In the genomic region with DNA sequence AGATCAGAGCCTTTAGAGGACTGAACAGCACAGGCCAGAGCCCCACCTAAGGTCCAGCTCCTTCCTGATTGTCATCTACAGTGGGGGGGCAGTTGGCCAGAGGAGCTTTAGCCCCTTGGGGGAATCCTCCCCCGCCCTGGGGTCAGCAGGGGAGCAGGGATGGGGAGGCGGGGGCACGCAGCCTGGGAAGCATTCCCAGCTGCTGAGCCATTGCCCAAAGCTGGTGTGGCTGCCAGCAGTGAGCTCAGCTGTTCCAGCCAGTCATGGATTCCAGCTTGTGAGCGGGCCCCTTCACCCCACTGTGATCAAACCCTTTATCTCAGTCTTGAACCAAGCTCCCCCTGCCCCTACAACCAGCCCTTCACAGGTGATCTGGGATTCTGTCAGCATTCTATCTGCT, we compare ENCODE assay signal across 15 mouse cellular contexts. TPM values are rescaled to one million over a fixed set of nuclear protein-coding genes. Genes with fewer than 3 reads are reported as not detected.
DNase-seq lines count a peak whose midpoint lies in the region; ATAC-seq and TF ChIP-seq lines count a peak whose summit lies in the region.
"Had no signal": no experiment of that assay in that cellular context is flagged by ENCODE, and none has a peak within 500 bp of the region (broad histone marks: within the 10 kb centered on the region; RNA-seq: fewer than 3 reads in every experiment).

No protein-coding gene starts in this region.

- H3K79me3 ChIP-seq in C2C12 (ENCODE audit: low read depth): peaks cover 15% of the 10 kb centered on the region

- H3K9ac ChIP-seq in hindbrain, postnatal 0 days (replicated peaks; ENCODE audit: low read length): no peak overlapping the region
- no peak overlapping the region for H3K9ac ChIP-seq in hindbrain, embryonic 11.5 days (ENCODE audit: low read depth, low read length)
- H3K9ac ChIP-seq in midbrain, embryonic 15.5 days: no peak overlapping the region
- H3K9ac ChIP-seq: limb, embryonic 15.5 days had no signal

- 0 out of 2 replicates have a peak, but pooled peaks cover under 1% of the 10 kb centered on the region for H3K27me3 ChIP-seq in hindbrain, postnatal 0 days (ENCODE audit: insufficient read depth, low read length)
- peaks cover 5% of the 10 kb centered on the region for H3K27me3 ChIP-seq in hindbrain, embryonic 11.5 days (ENCODE audit: control insufficient read depth, insufficient read depth, low read length)
- H3K27me3 ChIP-seq in C2C12 (ENCODE audit: control insufficient read depth, insufficient read depth, insufficient read length): no peaks in the 10 kb centered on the region
- H3K27me3 ChIP-seq in midbrain, embryonic 15.5 days (replicated peaks): peaks cover 12% of the 10 kb centered on the region

- peaks cover 35% of the 10 kb centered on the region for H3K79me2 ChIP-seq in C2C12 (ENCODE audit: control insufficient read depth, insufficient read depth)

- ATAC-seq in hindbrain, postnatal 0 days: no peak
- ATAC-seq in hindbrain, embryonic 11.5 days (ENCODE audit: low FRiP score): no peak
- ATAC-seq in midbrain, embryonic 15.5 days (replicated peaks): no peak

- no peaks in the 10 kb centered on the region for H3K36me3 ChIP-seq in hindbrain, postnatal 0 days (ENCODE audit: insufficient read depth, low read length)
- no peaks in the 10 kb centered on the region for H3K36me3 ChIP-seq in hindbrain, embryonic 11.5 days (ENCODE audit: control insufficient read depth, insufficient read depth, low read length)
- peaks cover 58% of the 10 kb centered on the region for H3K36me3 ChIP-seq in C2C12 (ENCODE audit: control insufficient read depth, insufficient read depth)
- H3K36me3 ChIP-seq in midbrain, embryonic 15.5 days (replicated peaks): no peaks in the 10 kb centered on the region

- WGBS in hindbrain, postnatal 0 days: 36% methylated on average over 4 of the region's 4 CpGs
- WGBS in hindbrain, embryonic 11.5 days: 75% methylated on average over 4 of the region's 4 CpGs
- WGBS in midbrain, embryonic 15.5 days: 78% methylated on average over 4 of the region's 4 CpGs

- H3ac ChIP-seq in C2C12 (ENCODE audit: control insufficient read depth, insufficient read length, low read depth): no peak overlapping the region

- peaks cover 11% of the 10 kb centered on the region; the same call in 1 of the 2 replicates for H3K4me1 ChIP-seq in hindbrain, postnatal 0 days (ENCODE audit: insufficient read depth, low read length)
- peaks cover 15% of the 10 kb centered on the region for H3K4me1 ChIP-seq in hindbrain, embryonic 11.5 days (replicated peaks; ENCODE audit: control insufficient read depth, insufficient read depth, low read length)
- H3K4me1 ChIP-seq in midbrain, embryonic 15.5 days: peaks cover 21% of the 10 kb centered on the region

- no peaks in the 10 kb centered on the region for H3K9me3 ChIP-seq in hindbrain, postnatal 0 days (ENCODE audit: low read length)
- no peaks in the 10 kb centered on the region for H3K9me3 ChIP-seq in hindbrain, embryonic 11.5 days (ENCODE audit: control insufficient read depth, low read length)
- H3K9me3 ChIP-seq in midbrain, embryonic 15.5 days: no peaks in the 10 kb centered on the region
- H3K9me3 ChIP-seq: limb, embryonic 15.5 days had no signal

- no peak for TF ChIP-seq CTCF in hindbrain, postnatal 0 days (IDR thresholded peaks at IDR 0.05; ENCODE audit: low read depth)
- no peak for TF ChIP-seq CTCF in C2C12 (IDR thresholded peaks at IDR 0.05; ENCODE audit: control insufficient read depth, insufficient read depth, insufficient read length)

- no peak overlapping the region for H3K27ac ChIP-seq in hindbrain, postnatal 0 days
- no peak overlapping the region for H3K27ac ChIP-seq in hindbrain, embryonic 11.5 days (ENCODE audit: low read depth, low read length)
- no peak overlapping the region for H3K27ac ChIP-seq in midbrain, embryonic 15.5 days

- H3K4me2 ChIP-seq in hindbrain, postnatal 0 days (ENCODE audit: low read depth, low read length): no peak overlapping the region
- H3K4me2 ChIP-seq in hindbrain, embryonic 11.5 days (replicated peaks; ENCODE audit: low read depth, low read length): no peak overlapping the region
- no peak overlapping the region for H3K4me2 ChIP-seq in midbrain, embryonic 15.5 days
- H3K4me2 ChIP-seq: limb, embryonic 15.5 days had no signal

- H3K4me3 ChIP-seq in hindbrain, postnatal 0 days (ENCODE audit: low read length): no peak overlapping the region
- H3K4me3 ChIP-seq in hindbrain, embryonic 11.5 days (ENCODE audit: low read depth, low read length): no peak overlapping the region
- no peak overlapping the region for H3K4me3 ChIP-seq in C2C12 (ENCODE audit: insufficient read depth, poor library complexity, severe bottlenecking)
- H3K4me3 ChIP-seq in midbrain, embryonic 15.5 days: no peak overlapping the region
- H3K4me3 ChIP-seq: limb, embryonic 15.5 days had no signal

- peak; percentile 18 for DNase-seq in hindbrain, postnatal 0 days (ENCODE audit: low spot score)
- no peak for DNase-seq in hindbrain, embryonic 11.5 days (ENCODE audit: low spot score)
- DNase-seq in 3T3-L1 (ENCODE audit: low read depth, low spot score): peak; percentile 37
- DNase-seq in gastrocnemius, postnatal 25 days: peak; percentile 76
- no peak for DNase-seq in lung, adult 18-20 months
- DNase-seq: adrenal gland, adult 2 months; cerebellum, adult 8-10 months; kidney, postnatal 10 days; lung, adult 2 months had no signal

TF ChIP-seq in C2C12, 6 proteins besides CTCF, POLR2A, EP300 and RAD21:
- TF ChIP-seq MYOD1 (IDR thresholded peaks at IDR 0.05; ENCODE audit: control insufficient read depth, insufficient read length, low read depth) (peak; percentile 99), CEBPB (IDR thresholded peaks at IDR 0.05; ENCODE audit: low read depth) (no peak)

RNA-seq across cellular contexts. Expression of gene Flnc, which starts 6.2 kb away (rescaled TPM):
- 17.6 and 19.4 TPM in 2 replicates for total RNA-seq in hindbrain, postnatal 0 days (2014; rRNA removed)
- 1.8 TPM in 2 replicates for polyA plus RNA-seq in hindbrain, postnatal 0 days (2015; fragmentation: Nextera tagmentation; extraction: Ambion mirVana)
- 2.5 and 2.9 TPM in 2 replicates for polyA plus RNA-seq in hindbrain, embryonic 11.5 days (2014; fragmentation: Nextera tagmentation; extraction: Ambion mirVana)
- 51.0 TPM for polyA plus RNA-seq in C2C12 (2012; fragmentation: generic; extraction: Trizol)
- total RNA-seq in gastrocnemius, postnatal 25 days (2021): 100 to 1,000 TPM; 420 to 954 TPM
- 3.3 and 3.4 TPM in 2 replicates for polyA plus RNA-seq in midbrain, embryonic 15.5 days (2015; fragmentation: Nextera tagmentation; extraction: Ambion mirVana)
- total RNA-seq: hematopoietic stem cell, adult 5-6 weeks; megakaryocyte, adult 5-6 weeks had no signal

RNA-seq across cellular contexts. Expression of gene Atp6v1f, which starts 28.3 kb away (rescaled TPM):
- 229 and 240 TPM in 2 replicates for total RNA-seq in hindbrain, postnatal 0 days (2014; rRNA removed)
- 371 and 385 TPM in 2 replicates for polyA plus RNA-seq in hindbrain, postnatal 0 days (2015; fragmentation: Nextera tagmentation; extraction: Ambion mirVana)
- polyA plus RNA-seq in hindbrain, embryonic 11.5 days (2014; fragmentation: Nextera tagmentation; extraction: Ambion mirVana): 209 and 215 TPM in 2 replicates
- 210 TPM for polyA plus RNA-seq in C2C12 (2012; fragmentation: generic; extraction: Trizol)
- total RNA-seq in gastrocnemius, postnatal 25 days (2021): 100 to 1,000 TPM in 1 of 2 experiments, 10 to 100 TPM in 1; 90.2 to 102 TPM
- polyA plus RNA-seq in midbrain, embryonic 15.5 days (2015; fragmentation: Nextera tagmentation; extraction: Ambion mirVana): 342 and 365 TPM in 2 replicates

RNA-seq across cellular contexts. Expression of gene Atp6v1fnb, which starts 32.0 kb away (rescaled TPM):
- total RNA-seq in hindbrain, postnatal 0 days (2014; rRNA removed): 0.47 TPM in 1 of 2 replicates, not detected in the other
- 0.59 TPM in 1 of 2 replicates, not detected in the other for polyA plus RNA-seq in hindbrain, postnatal 0 days (2015; fragmentation: Nextera tagmentation; extraction: Ambion mirVana)
- polyA plus RNA-seq in hindbrain, embryonic 11.5 days (2014; fragmentation: Nextera tagmentation; extraction: Ambion mirVana): not detected in 2 replicates
- not detected for polyA plus RNA-seq in C2C12 (2012; fragmentation: generic; extraction: Trizol)
- total RNA-seq in gastrocnemius, postnatal 25 days (2021): not detected
- polyA plus RNA-seq in midbrain, embryonic 15.5 days (2015; fragmentation: Nextera tagmentation; extraction: Ambion mirVana): 0.27 and 1.0 TPM in 2 replicates
- polyA plus RNA-seq: adrenal gland, adult 2 months; limb, embryonic 15.5 days had no signal

RNA-seq across cellular contexts. Expression of gene Ccdc136, which starts 43.1 kb away (rescaled TPM):
- 58.1 and 79.4 TPM in 2 replicates for total RNA-seq in hindbrain, postnatal 0 days (2014; rRNA removed)
- polyA plus RNA-seq in hindbrain, postnatal 0 days (2015; fragmentation: Nextera tagmentation; extraction: Ambion mirVana): 56.4 and 62.0 TPM in 2 replicates
- 25.4 and 27.0 TPM in 2 replicates for polyA plus RNA-seq in hindbrain, embryonic 11.5 days (2014; fragmentation: Nextera tagmentation; extraction: Ambion mirVana)
- polyA plus RNA-seq in C2C12 (2012; fragmentation: generic; extraction: Trizol): 8.1 TPM
- total RNA-seq in gastrocnemius, postnatal 25 days (2021): 10 to 100 TPM in 1 of 2 experiments, 1 to 10 TPM in 1; 8.0 to 14.1 TPM
- polyA plus RNA-seq in midbrain, embryonic 15.5 days (2015; fragmentation: Nextera tagmentation; extraction: Ambion mirVana): 36.9 and 40.5 TPM in 2 replicates

RNA-seq across cellular contexts. Expression of gene Opn1sw, which starts 51.0 kb away (rescaled TPM):
- total RNA-seq in hindbrain, postnatal 0 days (2014; rRNA removed): 2.2 TPM in 1 of 2 replicates, not detected in the other
- 0.44 and 0.63 TPM in 2 replicates for polyA plus RNA-seq in hindbrain, postnatal 0 days (2015; fragmentation: Nextera tagmentation; extraction: Ambion mirVana)
- 0.10 and 0.31 TPM in 2 replicates for polyA plus RNA-seq in hindbrain, embryonic 11.5 days (2014; fragmentation: Nextera tagmentation; extraction: Ambion mirVana)
- 0.06 TPM for polyA plus RNA-seq in C2C12 (2012; fragmentation: generic; extraction: Trizol)
- under 1 TPM; 0.13 to 0.32 TPM for total RNA-seq in gastrocnemius, postnatal 25 days (2021)
- 0.28 and 0.54 TPM in 2 replicates for polyA plus RNA-seq in midbrain, embryonic 15.5 days (2015; fragmentation: Nextera tagmentation; extraction: Ambion mirVana)
- total RNA-seq: adrenal gland, adult 2 months; hematopoietic stem cell, adult 5-6 weeks; megakaryocyte, adult 5-6 weeks had no signal
- polyA plus RNA-seq: adrenal gland, adult 2 months; testis, adult 2 months had no signal

Comparison
In these comparisons a context has a peak if more than half of its experiments do, and no peak if none do; other contexts are left out.
1. DNase-seq: peak in hindbrain, postnatal 0 days (single experiment), 3T3-L1 (single experiment) and gastrocnemius, postnatal 25 days (single experiment); none in hindbrain, embryonic 11.5 days (single experiment) and lung, adult 18-20 months (0 of 2).
2. RNA of gene Flnc, which starts 6.2 kb away (polyA plus RNA-seq): 51.0 TPM in C2C12 (single experiment); 3.3 to 3.4 TPM in midbrain, embryonic 15.5 days, 2.5 to 2.9 TPM in hindbrain, embryonic 11.5 days and 1.8 TPM in hindbrain, postnatal 0 days; every median in the first group is over 10 times any median in the second.